Mouse (Mus musculus): Measurements from ENCODE around the gene Rfc2.

- no peak for TF ChIP-seq POLR2A (IDR thresholded peaks at IDR 0.05; ENCODE audit: low read depth, low read length)
- TF ChIP-seq CTCF (conservative IDR thresholded peaks at IDR 0.05; ENCODE audit: insufficient read depth, insufficient read length, low read depth, low read length), result no peak
Observed at GRCm38 (mm10) chr5:134572508-134573214, 8.5 kb upstream of the Rfc2 start.
